Mouse (Mus musculus) cerebral cortex, adult 2 months (tissue): ENCODE measurements around the gene Mrpl28.

Experiments used
- WGBS: fragments of 180-500 bp; shearing (Covaris S2); methylation state at CpG from one replicate; pipeline ENCODE4 v1.1.7; 2018; 5-methylcytosine and 5-hydroxymethylcytosine counted together

The Mrpl28 gene

DNA sequence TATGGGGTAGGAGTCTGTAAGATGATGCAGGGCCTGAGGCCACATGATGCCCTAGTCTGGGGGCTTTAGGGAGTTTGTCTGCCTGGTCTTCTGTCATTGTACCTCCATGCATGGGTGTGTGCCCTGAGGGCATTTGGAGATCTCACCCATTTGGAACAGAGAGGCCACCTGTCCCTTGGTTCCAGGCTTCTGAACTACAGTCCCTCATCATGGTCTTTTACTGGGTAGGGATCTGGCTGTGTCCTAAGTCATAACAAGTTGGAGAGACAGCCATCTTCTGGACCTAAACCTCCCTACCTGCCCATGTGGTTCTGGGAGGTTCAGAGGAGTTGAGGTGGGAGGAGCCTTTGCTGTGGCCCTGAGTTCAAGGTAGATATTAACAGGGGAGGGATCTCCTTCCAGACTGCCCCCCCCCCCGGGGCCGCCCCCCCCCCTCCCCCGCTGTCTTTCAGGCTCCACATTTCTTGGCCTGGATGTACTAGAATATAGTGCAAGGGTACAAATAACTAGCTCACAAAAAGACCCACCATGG lies 7.3 kb upstream of the Mrpl28 start:
- 63% methylated on average over 3 of the region's 3 CpGs for WGBS

DNA sequence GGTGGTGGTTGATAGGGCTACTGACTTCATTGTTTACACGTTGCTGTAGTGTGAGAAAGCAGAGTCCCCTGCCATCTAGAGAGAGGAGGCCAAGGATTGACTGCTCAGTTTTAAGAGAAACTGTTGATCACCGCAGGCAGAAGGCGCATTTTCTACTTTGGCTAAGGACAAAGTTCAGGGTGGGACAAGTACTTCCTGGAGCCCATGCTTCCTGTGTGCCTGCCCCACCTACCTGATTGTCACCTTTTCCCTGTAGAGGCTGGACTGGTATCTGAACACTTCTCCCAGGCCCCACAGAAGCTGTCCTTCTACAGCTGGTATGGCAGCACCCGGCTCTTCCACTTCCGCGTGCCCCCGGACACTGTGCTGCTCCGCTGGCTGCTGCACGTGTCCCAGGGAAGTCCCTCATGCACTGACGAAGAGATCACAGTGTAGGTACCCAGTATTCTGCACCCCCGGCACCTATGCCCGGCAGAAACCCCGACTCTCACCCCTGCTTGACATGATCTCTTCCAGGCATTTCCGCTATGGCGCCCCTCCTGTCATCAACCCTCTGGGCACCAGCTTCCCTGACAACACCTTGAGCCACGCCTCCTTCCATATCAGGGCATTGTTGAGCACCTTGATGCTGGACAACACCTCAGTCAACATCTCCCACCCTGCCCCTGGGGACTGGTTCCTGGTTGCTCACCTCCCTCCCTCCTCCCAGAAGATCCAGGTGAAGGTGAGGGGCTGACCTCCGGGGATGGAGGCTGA lies 6.6 kb upstream of the Mrpl28 start:
- WGBS: 92% methylated on average over 17 of the region's 17 CpGs

DNA sequence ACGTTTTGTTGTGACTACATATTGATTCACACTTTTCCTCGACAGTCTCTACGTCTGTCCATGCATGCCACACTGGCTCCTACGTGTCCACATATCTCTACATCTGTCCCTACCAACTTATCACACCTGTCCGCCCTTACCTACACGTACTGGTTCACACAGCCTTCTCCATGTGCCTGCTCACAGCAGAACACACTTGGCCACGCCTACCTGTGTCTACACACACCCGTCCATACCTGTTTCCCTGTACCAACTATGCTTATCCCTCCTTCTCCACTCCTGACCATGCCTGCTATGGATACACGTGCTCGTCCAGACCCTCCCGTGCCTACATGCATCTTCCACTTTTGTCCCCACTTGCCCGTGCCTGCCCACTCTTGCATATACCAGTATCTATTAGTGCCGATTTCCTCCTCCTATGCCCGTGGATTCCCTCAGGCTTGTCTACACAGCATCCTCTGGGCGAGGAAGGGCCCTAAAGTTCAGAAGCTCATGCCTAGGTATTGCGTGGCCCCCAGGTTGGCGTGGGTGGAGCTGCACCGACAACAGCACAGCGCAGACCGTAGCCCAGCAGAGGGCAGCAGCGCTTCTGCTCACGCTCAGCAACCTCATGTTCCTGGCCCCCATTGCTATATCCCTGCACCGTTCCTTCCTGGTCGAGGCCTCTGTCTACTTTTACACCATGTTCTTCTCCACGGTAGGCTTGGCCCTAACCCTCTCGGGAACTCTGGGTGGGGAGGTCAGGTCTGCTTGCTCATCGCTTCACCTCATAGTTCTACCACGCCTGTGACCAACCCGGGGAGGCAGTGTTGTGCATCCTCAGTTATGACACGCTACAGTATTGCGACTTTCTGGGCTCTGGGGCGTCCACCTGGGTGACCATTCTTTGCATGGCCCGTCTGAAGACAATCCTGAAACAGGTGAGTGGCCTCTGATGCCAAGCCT lies 3.3 kb upstream of the Mrpl28 start:
- WGBS: 36% methylated on average over 33 of the region's 33 CpGs

DNA sequence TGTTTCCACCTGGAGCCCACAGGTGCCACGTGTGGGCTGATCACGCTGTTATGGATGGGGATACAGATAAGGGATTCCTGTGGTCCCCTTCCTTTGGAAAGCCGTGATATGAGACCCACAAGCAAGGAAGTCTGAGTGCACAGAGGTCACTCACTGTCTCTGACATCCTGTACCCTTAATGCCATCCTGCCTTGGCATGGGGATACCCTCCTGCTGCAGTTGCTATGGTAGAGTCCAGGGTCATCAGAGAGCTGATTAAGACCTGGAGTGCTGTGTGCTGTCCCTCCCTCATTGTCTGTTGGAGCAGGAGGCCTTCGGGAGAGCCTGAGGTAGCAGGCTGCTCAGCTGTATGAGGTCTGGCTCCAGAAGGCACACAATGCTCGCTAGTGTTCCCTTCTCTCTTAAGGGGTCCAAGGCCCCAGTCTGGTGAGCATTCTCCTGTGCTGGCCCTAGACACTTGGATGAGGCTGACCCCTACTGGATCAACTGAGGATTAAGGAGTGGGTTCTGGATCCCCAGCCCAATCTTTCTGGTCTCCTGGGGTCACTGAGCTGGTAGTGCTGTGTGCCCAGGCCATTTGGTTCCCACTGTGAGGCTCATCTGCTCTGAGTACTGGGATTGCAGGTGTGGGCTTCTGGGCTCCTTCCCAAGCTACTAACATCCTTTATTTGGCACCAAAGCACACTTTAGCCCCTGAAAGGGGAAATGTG lies 714 bp upstream of the Mrpl28 start:
- WGBS: 64% methylated on average over 5 of the region's 5 CpGs

DNA sequence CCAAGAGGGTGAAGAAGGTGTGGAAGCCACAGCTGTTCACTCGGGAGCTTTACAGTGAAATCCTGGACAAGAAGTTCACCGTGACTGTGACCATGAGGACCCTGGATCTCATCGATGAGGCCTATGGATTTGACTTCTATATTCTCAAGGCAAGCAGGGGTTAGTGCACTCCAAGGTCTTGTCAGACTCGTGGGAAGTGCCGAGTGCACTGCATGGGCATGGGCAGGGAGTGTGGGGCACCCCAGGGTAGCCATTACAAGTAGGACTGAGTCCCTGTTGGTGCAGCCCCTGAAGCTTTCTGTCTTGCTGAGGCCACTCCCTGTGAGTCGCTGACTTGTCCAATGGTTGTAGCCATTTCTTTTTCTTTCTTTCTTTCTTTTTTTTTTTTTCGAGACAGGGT lies 1.3 kb downstream of the Mrpl28 start:
- WGBS: 85% methylated on average over 7 of the region's 7 CpGs

DNA sequence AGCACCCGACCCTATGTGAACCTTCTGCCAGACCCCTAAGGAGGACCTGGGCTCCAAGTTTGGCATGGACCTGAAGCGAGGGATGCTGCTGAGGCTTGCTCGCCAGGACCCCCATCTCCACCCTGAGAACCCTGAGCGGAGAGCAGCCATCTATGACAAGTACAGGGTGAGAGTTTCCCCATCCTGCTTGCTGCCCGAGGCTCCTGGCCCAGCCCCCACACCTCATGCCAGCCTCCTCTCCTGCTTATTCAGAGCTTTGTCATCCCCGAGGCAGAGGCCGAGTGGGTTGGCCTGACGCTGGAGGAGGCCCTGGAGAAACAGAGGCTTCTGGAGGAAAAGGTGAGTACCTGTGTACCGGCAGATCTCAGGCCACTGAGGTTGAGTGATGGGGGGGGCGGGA lies 1.9 kb downstream of the Mrpl28 start:
- 82% methylated on average over 10 of the region's 10 CpGs for WGBS

DNA sequence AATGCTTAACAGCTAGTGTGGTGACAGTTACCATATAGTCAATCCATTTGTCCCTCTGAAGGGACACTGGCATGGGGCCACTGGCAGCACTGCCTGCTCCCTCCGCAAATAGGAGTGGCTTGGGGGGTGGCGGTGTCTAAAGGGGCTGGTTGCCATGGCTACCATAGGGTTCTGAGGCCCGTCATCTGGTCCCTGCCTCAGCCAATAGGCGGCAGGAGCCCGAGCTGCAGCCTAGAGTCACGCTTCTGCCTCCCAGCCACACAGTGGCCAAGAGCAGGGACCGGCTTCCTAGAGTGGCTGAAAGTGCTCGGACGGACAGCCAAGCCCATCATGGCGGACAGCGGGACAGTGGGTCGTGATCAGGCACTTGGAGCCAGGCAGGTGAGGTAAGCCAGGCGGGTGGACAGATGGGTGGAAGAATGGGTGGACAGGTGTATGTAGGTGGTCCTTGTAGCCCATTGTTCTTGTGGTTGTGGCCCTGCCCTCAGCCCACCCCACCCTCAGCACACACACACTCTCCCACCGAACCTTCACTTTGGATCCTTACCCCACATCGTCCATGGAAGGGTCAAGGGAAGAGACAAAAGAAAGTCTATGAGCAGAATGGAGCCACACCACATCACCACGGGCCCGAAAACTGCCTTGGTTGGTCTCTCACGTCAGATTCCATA lies 7.9 kb downstream of the Mrpl28 start:
- WGBS: 79% methylated on average over 18 of the region's 18 CpGs

DNA sequence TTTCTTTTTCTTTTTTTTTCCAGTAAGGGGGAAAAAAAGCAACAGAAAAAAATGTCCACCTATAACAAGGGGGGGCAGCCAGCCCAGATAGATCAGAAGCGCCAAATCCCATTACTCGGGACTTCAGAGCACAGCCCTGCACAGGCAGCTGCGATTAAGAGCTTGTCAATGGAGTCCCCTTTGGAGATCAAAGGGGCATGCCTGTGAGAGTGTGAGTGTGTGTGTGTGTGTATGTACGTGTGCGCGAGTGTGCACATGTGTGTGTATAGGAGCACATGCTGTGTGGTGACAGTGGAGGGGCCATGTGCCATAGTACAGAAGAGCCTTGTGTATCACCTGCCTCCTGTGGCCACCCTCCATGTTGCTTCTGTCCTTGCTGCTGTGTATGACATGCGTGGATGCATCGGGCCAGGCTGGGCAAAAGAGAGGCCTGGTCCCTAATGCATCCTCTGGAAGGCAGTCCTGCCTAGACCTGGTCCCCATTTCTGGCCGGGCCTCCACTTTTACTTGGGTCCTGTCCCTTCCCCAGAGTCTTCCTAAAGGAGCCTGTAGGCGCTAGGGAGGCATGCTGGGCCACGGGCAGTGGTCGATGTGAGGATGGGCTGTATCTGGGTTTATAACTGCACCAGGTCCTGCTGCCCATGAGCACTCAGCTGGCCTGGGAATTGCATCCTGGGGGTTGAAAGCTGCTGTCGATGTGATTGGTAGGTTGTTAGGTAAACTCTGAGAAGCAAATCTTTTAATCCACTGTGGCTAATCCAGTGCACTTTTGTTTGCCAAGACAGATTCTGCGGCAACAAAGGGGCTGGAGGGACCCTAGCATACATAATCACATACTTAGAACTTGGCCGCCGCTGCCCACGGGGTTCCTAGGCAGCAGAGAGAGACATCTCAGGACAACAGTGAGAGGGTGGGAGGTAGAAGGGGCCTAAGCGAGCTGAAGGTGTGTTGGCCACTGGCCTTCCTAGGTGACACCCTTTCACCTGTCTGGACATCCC lies 8.9 kb downstream of the Mrpl28 start:
- 76% methylated on average over 18 of the region's 18 CpGs for WGBS

DNA sequence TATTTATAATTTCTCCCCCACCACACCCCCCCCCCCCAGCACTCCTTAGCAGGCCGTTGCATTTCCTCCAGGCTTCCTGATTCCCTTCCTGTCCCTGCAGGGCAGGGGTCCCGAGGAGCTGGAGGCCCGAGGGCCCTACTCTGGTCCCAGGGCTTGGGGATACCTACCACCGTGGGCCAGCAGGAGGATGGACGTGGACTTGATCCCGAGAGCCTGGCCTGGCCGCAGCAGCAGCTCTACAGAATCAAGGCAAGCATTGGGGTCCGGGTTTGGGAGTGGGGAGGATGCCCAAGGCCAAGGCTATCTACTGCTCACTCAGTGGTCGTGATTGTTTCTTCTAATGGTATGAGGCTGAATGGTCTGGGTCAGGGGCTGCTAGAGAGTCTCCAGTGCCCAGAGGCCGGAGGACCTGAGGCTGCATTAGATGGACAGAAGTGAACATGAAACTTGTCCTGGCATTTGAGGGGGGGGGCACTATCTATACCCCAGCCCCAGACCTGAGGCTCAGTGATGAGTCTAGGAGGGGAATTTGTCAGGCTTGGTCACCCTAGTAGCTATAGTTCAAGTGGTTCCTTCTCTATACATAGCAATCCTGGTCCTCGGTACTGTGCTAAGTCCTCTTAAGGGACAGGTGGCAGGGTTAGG lies 13.9 kb downstream of the Mrpl28 start:
- 88% methylated on average over 11 of the region's 11 CpGs for WGBS

DNA sequence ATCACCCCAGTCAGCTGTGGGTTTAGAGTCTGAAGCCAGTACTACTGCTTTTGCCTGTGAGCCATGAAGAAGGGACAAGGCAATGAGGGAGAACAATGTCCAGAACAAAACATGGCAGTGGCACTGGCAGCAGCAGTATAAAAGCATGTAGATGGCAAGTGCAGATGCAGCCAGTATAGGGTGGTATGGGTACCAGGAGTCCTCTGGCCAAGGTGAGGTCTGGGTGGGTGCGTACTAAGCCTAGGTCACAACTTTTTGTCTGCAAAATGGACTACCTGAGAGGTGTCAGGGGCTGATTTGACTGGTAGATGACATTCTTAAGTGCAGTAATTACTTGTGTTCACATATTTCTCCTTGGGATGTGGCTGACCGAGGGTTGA lies 14.4 kb downstream of the Mrpl28 start:
- WGBS: 70% methylated on average over 2 of the region's 2 CpGs

DNA sequence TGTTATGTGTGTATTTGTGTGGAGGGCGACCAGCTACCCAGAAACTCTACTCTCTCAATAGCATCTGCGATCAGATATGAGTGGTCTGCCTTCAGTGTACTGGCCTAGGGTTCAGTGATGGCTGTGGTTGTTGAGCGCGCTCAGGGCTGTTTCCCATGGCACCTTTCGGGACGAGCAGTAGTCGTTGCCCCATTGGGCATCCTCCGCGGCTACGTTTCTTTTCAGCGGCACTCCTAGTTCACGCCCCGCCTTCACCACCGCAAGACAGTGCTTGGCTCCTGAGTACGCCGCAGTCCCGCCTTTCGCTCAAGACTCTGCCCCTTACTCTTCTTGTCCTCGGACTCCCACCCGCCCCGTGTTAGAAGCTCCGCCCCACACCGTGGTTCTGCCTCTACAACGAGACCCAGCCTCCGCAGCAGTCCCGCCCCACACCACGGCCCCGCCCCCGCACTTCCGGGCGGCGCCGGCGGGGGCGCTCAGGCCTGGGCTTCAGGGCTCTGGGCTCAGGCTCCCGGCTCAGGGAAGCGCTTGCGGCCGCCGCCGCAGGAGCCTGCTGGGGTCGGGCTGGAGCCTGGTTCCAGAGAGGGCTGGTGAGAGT lies 15.0 kb downstream of the Mrpl28 start, which contains the start of gene Axin1:
Axin1 (plus strand) TSS at position 450 of the 598 bp plus-strand sequence.
- under 1% methylated on average over 42 of the region's 42 CpGs for WGBS

DNA sequence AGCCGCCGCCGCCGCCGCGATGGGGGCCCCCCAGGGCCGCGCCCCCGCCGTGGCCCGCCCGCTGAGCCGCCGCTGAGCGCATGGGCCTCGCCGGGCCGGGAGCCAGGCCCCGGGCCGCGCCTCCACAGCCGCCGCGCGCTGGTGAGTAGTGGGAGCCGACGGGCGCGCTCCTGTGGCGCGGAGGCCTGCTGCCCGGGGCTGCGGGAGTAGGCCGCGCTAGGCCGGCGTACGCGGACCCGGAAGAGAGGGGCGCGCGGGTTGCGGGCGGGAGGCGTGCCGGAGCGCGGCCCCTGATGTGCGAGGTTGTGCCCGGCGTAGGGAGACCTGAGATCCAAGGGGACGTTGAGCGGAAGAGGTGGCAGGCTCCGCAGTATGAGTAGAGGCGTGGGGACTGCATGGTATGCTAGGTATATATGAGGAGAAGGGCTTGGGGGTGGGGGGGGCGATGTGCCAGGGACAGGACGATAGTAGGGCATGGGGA lies 15.6 kb downstream of the Mrpl28 start:
- WGBS: 1% methylated on average over 47 of the region's 58 CpGs

DNA sequence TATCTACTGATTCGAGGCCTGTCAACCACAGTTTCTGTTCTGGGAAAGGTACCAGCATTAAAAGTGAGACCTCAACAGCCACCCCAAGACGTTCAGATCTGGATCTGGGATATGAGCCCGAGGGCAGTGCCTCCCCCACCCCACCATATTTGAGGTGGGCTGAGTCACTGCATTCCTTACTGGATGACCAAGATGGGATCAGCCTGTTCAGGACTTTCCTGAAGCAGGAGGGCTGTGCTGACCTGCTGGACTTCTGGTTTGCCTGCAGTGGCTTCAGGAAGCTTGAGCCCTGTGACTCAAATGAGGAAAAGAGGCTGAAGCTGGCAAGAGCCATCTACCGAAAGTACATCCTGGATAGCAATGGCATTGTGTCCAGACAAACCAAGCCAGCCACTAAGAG lies 19.5 kb downstream of the Mrpl28 start:
- 85% methylated on average over 4 of the region's 4 CpGs for WGBS

DNA sequence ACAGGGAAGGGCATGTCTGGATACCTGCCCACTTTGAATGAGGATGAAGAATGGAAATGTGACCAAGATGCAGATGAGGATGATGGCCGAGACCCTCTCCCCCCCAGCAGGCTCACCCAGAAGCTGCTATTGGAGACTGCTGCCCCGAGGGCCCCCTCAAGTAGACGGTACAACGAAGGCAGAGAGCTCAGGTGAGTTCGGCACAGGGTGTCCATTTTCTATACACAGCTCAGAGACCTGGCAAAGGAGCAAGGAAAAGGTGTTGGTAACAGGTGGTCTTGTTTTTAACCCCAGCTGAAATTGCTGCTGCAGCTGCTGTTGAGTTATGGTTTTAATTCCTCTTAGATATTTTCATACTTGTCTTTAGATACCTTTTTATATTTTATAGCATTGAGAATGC lies 20.1 kb downstream of the Mrpl28 start:
- 96% methylated on average over 5 of the region's 5 CpGs for WGBS

DNA sequence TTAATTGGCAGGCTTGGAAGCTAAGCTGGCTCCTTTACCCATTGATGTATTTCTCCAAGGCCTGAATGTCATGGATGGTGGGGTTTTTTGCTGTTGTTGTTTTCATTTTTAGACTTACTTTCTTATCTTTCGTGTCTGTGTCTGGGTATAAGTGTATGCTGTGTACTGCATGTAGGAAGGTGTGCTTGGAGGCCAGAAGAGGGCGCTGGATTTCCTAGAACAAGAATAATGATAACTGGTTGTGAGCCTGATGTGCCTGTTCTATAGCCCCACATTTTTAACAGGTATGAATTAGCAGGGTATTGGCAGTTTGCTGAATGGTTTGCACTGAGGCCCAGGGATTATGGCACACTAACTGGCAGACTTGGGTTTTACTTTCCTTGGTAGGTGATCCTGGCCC lies 25.8 kb downstream of the Mrpl28 start:
- WGBS: 74% methylated on average over 2 of the region's 2 CpGs

DNA sequence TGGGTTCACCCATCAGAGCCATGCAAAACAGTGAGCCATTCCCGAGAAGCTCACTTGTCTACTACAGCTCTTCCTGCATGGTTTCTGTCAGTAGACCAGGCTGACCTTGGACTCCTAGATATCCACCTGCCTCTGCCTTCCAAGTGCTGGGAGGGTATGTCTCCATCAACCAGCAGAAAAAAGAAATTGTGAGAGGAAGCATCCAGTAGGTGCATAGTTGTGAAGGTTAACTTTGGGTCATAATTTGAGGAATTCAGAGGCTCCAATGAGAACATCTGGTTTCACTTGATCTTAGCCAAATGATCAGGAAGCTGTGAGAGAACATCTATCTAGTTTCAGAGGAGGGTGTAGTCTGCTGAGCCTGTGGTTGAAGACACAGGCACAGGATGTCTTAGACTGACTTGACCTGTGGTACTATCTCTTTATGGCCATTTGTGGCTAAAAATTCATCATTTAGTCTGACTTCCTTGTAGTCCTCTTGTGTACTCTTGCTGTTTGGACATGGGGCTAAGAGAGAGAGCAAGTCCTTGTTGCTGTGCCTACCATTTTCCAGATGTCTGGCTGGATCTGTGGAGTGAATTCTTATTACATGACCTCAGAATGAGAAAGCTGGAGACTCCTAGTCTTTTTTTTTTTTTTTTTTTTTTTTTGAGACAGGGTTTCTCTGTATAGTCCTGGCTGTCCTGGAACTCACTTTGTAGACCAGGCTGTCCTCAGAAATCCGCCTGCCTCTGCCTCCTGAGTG lies 28.8 kb downstream of the Mrpl28 start:
- WGBS: 82% methylated on average over 2 of the region's 2 CpGs

DNA sequence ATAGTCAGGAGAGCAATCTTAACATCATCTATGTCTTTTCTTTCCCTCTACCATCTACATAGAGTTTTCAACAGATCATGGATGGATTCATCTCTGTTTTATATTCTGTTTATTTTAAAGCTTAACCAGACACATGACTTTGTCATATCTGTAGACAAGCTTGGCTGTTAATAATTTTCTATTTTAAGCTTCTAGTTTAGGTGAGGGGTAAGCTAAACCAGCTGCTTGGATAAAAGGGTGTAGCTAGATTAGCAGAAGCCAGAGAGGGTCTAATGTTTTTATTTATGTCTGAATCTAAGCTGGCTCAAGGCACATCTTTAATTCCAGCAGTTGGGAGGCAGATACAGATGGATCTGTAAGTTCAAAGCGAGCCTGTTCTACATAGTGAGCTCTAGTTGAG lies 39.4 kb downstream of the Mrpl28 start:
- 91% methylated on average over 1 of the region's 1 CpGs for WGBS

DNA sequence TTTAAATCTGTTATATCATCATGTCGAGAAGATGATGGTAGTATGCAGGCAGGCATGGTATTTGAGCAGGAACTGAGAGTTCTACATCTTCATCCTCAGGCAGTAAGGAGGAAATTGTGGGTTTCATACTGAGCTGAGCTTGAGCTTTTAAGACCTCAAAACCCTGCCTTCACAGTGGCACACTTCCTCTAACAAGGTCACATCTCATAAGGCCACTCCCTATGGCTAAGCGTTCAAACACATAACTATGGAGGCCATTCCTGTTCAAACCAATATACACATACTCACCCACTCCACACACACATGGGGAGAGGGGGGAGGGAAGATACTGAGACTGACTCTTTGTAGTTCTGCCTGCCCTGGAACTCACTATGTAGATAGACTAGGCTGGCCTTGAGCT lies 44.7 kb downstream of the Mrpl28 start:
- WGBS: 78% methylated on average over 2 of the region's 2 CpGs
